Mouse (Mus musculus): ENCODE data around the gene Gabra4. TPM values are rescaled to one million over a fixed set of nuclear protein-coding genes. Genes with fewer than 3 reads are reported as not detected.
"Not testable (repeated sequence)": the region's sequence is repeated elsewhere in the genome, so short reads cannot be mapped to it uniquely, and the experiment has no call there.

Gabra4 gene
- total RNA-seq, 2 experiments from 2014 or later: 1.1 TPM

DNA sequence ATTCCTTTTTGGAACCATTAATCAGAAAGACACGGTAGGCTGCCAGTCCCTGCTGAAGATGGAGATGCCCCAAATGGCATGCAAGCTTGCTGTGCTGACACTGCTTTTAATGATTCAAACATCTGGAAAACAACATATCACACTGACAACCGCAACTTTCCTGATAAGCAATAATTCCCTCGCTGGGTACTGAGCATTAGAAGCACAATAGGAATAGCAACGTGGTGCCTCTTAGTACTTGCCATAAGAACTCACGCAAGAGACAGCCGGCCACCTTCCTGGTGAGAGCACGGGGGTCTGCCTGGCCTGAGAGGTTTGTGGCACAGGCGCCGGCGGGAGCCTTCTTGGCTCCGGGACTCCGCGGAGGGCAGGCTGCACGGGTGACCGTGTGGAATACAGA is 132.6 kb downstream of the Gabra4 start:
- DNase-seq (ENCODE audit: low spot score in 2 of 2): not testable (repeated sequence)

Other genes with a start within 250 kb of the Gabra4 start
- gene Cox7b2, start 110.1 kb downstream of the Gabra4 start, total RNA-seq (2021): not detected
- under 1 TPM; 0.06 to 0.14 TPM for gene Gabrb1, start 195 bp downstream of the Gabra4 start, total RNA-seq (2021)